Mouse (Mus musculus) layer of hippocampus, adult 9-10 months (tissue): Measurements from ENCODE around the gene Gm5862.
"Not testable (repeated sequence)": the region's sequence is repeated elsewhere in the genome, so short reads cannot be mapped to it uniquely, and the experiment has no call there.

ENCODE experiments used
- DNase-seq: peaks from one replicate; pipeline ENCODE4 v3.0.0; 2022; ENCODE audit warnings: low spot score

Gene Gm5862

DNA sequence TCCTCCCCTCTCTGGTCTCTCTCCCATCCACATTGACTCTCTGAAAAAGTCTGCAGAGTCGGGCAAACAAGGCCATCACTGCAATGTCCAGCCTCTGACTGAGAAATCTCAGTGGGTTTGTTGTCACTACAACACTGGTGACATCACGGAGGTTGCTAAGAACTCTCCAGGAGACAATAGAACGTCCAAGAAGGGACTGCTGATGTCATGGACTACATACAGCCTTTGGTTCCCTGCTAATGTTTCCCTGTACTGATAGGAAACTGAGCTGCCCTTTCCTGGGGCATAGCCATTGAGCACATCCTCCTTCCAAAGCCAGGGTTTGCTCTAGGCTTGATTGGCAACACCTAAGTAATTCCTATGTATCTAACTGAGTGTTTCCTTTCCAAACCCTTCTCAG lies at the start of gene Gm5862:
Gm5862 (minus strand) TSS at position 101 of the 400 bp plus-strand sequence.
- DNase-seq: not testable (repeated sequence)

DNA sequence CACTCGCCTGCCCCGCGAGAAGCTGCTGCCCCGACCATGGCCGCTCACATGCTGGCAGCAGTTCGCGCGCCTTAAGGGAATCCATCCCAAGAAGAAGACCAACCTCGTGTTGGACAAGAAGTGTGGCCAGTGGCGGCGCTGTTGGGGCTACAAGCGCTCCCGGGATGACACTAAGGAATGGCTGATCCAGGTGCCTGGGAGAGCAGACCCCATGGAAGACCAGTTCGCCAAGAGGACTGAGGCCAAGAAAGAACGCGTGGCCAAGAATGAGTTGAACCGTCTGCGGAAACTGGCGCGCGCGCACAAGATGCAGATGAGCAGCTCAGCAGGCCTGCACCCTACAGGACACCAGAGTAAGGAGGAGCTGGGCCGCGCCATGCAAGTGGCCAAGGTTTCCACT lies 48.0 kb upstream of the Gm5862 start:
- no peak for DNase-seq

GRCm38 (mm10) chr5:26058481-26058880 lies 35.8 kb upstream of the Gm5862 start, which contains the start of gene Gm7347:
Gene Gm7347 (minus strand): TSS chr5:26058581.
- not testable (repeated sequence) for DNase-seq

DNA sequence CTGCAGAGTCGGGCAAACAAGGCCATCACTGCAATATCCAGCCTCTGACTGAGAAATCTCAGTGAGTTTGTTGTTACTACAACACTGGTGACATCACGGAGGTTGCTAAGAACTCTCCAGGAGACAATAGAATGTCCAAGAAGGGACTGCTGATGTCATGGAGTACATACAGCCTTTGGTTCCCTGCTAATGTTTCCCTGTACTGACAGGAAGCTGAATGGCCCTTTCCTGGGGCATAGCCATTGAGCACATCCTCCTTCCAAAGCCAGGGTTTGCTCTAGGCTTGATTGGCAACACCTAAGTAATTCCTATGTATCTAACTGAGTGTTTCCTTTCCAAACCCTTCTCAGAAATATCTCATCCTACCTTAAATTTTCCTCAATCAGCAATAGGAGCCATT lies 16.7 kb upstream of the Gm5862 start, which contains the start of gene Speer4a:
Speer4a (minus strand) TSS at position 101 of the 400 bp plus-strand sequence.
- DNase-seq: not testable (repeated sequence)

GRCm38 (mm10) chr5:26007697-26008096 lies 15.0 kb downstream of the Gm5862 start:
- not testable (repeated sequence) for DNase-seq

- not testable (repeated sequence) for DNase-seq
Measured at GRCm38 (mm10) chr5:26006937-26007695, 15.6 kb downstream of the Gm5862 start.

- not testable (repeated sequence) for DNase-seq
Measured at GRCm38 (mm10) chr5:26004698-26005097, 18.0 kb downstream of the Gm5862 start, which contains the start of gene Gm1979. Gene Gm1979 (minus strand): TSS chr5:26004798.

DNA sequence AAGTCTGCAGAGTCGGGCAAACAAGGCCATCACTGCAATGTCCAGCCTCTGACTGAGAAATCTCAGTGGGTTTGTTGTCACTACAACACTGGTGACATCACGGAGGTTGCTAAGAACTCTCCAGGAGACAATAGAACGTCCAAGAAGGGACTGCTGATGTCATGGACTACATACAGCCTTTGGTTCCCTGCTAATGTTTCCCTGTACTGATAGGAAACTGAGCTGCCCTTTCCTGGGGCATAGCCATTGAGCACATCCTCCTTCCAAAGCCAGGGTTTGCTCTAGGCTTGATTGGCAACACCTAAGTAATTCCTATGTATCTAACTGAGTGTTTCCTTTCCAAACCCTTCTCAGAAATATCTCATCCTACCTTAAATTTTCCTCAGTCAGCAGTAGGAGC lies 34.2 kb downstream of the Gm5862 start, which contains the start of gene Gm21698:
Gm21698 (minus strand) TSS at position 101 of the 400 bp plus-strand sequence.
- DNase-seq: not testable (repeated sequence)

DNA sequence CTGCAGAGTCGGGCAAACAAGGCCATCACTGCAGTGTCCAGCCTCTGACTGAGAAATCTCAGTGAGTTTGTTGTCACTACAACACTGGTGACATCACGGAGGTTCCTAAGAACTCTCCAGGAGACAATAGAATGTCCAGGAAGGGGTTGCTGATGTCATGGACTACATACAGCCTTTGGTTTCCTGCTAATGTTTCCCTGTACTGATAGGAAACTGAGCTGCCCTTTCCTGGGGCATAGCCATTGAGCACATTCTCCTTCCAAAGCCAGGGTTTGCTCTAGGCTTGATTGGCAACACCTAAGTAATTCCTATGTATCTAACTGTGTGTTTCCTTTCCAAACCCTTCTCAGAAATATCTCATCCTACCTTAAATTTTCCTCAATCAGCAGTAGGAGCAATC lies 50.2 kb downstream of the Gm5862 start, which contains the start of gene Gm21680:
Gm21680 (minus strand) TSS at position 101 of the 400 bp plus-strand sequence.
- DNase-seq: not testable (repeated sequence)
